Mouse (Mus musculus) erythroblast, adult 5-6 weeks (primary cell): Measurements from ENCODE around the gene Zmpste24. TPM values are rescaled to one million over a fixed set of nuclear protein-coding genes. Genes with fewer than 3 reads are reported as not detected.

Source experiments
- total RNA-seq, 2 experiments: library from RNA; stranded (forward) in 1 of 2; stranded (reverse) in 1 of 2; fragments of 150-400 nt in 1 of 2; fragments of 200-764, 138-1000 nt in 1 of 2; gene quantifications; 2 replicates each; pipeline versions ENCODE4 v1.2.3 to v1.2.4; 2015 to 2017; ENCODE audit warnings: low replicate concordance in 2 of 2

Zmpste24 gene
- total RNA-seq, 2 experiments from 2014 or later = 27.3 to 37.3 TPM

Other genes with a start within 250 kb of the Zmpste24 start
- gene Rims3, start 243.4 kb downstream of the Zmpste24 start, total RNA-seq (2015; ENCODE audit: low replicate concordance) = 0.21 and 1.2 TPM in 2 replicates
- gene Rims3, start 243.4 kb downstream of the Zmpste24 start, total RNA-seq (2017; ENCODE audit: low replicate concordance) = 0.43 and 0.98 TPM in 2 replicates
- gene Exo5, start 173.2 kb downstream of the Zmpste24 start, total RNA-seq (2015; ENCODE audit: low replicate concordance) = 7.5 and 21.1 TPM in 2 replicates
- gene Exo5, start 173.2 kb downstream of the Zmpste24 start, total RNA-seq (2017; ENCODE audit: low replicate concordance) = 1.7 and 4.1 TPM in 2 replicates
- gene Zfp69, start 146.5 kb downstream of the Zmpste24 start, total RNA-seq (2015; ENCODE audit: low replicate concordance) = 0.77 TPM in 1 of 2 replicates, not detected in the other
- gene Zfp69, start 146.5 kb downstream of the Zmpste24 start, total RNA-seq (2017; ENCODE audit: low replicate concordance) = 2.4 and 6.4 TPM in 2 replicates
- 29.4 and 36.4 TPM in 2 replicates for gene Smap2, start 81.0 kb downstream of the Zmpste24 start, total RNA-seq (2015; ENCODE audit: low replicate concordance)
- gene Smap2, start 81.0 kb downstream of the Zmpste24 start, total RNA-seq (2017; ENCODE audit: low replicate concordance) = 25.5 and 27.3 TPM in 2 replicates
- not detected in 2 replicates for gene Col9a2, start 58.9 kb downstream of the Zmpste24 start, total RNA-seq (2015; ENCODE audit: low replicate concordance)
- not detected in 2 replicates for gene Col9a2, start 58.9 kb downstream of the Zmpste24 start, total RNA-seq (2017; ENCODE audit: low replicate concordance)
- not detected in 2 replicates for gene Tmco2, start 11.0 kb upstream of the Zmpste24 start, total RNA-seq (2015; ENCODE audit: low replicate concordance)
- gene Tmco2, start 11.0 kb upstream of the Zmpste24 start, total RNA-seq (2017; ENCODE audit: low replicate concordance) = not detected in 2 replicates
- 29.0 and 39.9 TPM in 2 replicates for gene Rlf, start 116.8 kb upstream of the Zmpste24 start, total RNA-seq (2015; ENCODE audit: low replicate concordance)
- 74.6 and 91.1 TPM in 2 replicates for gene Rlf, start 116.8 kb upstream of the Zmpste24 start, total RNA-seq (2017; ENCODE audit: low replicate concordance)
- not detected in 2 replicates for gene Gm12888, start 226.7 kb upstream of the Zmpste24 start, total RNA-seq (2015; ENCODE audit: low replicate concordance)
- not detected in 2 replicates for gene Gm12888, start 226.7 kb upstream of the Zmpste24 start, total RNA-seq (2017; ENCODE audit: low replicate concordance)